14 mouse cellular contexts compared by ENCODE assay signal in the genomic region with DNA sequence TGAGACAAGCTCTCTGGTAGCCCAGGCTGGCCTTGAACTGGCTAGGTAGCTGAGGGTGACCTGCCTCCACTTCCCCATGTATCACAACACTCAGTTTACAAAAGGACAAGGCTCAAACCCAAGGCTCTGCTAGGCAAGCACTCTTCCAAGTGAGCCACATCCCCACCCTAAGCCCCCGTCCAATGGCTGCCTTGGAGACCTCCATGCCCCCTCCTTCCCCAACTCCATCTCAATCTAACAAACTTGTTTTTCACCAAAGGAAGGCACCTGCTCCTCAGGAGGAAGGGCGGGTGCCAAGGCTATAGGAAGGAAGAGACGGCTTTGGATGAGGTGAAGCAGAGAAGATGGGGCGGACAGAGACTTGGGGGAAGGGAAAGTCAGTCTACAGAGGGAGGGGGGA. TPM values are rescaled to one million over a fixed set of nuclear protein-coding genes. Genes with fewer than 3 reads are reported as not detected.
DNase-seq lines count a peak whose midpoint lies in the region; ATAC-seq lines count a peak whose summit lies in the region.
"Had no signal": no experiment of that assay in that cellular context is flagged by ENCODE, and none has a peak within 500 bp of the region (broad histone marks: within the 10 kb centered on the region; RNA-seq: fewer than 3 reads in every experiment).

No protein-coding gene starts in this region.

- H3K4me1 ChIP-seq in heart, embryonic 13.5 days: peaks cover 27% of the 10 kb centered on the region
- H3K4me1 ChIP-seq in neural tube, embryonic 14.5 days (ENCODE audit: control insufficient read depth, insufficient read depth, low read length): peaks cover 8% of the 10 kb centered on the region; the same call in 1 of the 2 replicates
- peaks cover 37% of the 10 kb centered on the region for H3K4me1 ChIP-seq in limb, embryonic 10.5 days

- intact Hi-C loops in heart, postnatal 36 days (cut with DNase I): no loop called here

- H3K27ac ChIP-seq in heart, embryonic 13.5 days (replicated peaks): peak overlapping the region; percentile 45; the same call in 1 of the 2 replicates
- H3K27ac ChIP-seq in neural tube, embryonic 14.5 days (ENCODE audit: low read depth, low read length): peak overlapping the region; percentile 75; the same call in 1 of the 2 replicates
- peak overlapping the region; percentile 42; the same call in 1 of the 2 replicates for H3K27ac ChIP-seq in limb, embryonic 10.5 days

- H3K27me3 ChIP-seq in heart, embryonic 13.5 days (replicated peaks): peaks cover 24% of the 10 kb centered on the region; the same call in 1 of the 2 replicates
- H3K27me3 ChIP-seq in neural tube, embryonic 14.5 days (ENCODE audit: control insufficient read depth, insufficient read depth, low read length): peaks cover 4% of the 10 kb centered on the region; the same call in 1 of the 2 replicates
- H3K27me3 ChIP-seq in limb, embryonic 10.5 days (ENCODE audit: low read depth, poor library complexity, severe bottlenecking): peaks cover 17% of the 10 kb centered on the region
- H3K27me3 ChIP-seq: CH12.LX had no signal

- no peak for ATAC-seq in heart, embryonic 13.5 days (ENCODE audit: extremely low read depth, insufficient number of reproducible peaks, low FRiP score, low TSS enrichment)
- ATAC-seq in neural tube, embryonic 14.5 days (ENCODE audit: low read depth): no peak

- H3K9ac ChIP-seq in heart, embryonic 13.5 days: peak overlapping the region; percentile 40; the same call in 1 of the 2 replicates
- no peak overlapping the region for H3K9ac ChIP-seq in neural tube, embryonic 14.5 days (replicated peaks; ENCODE audit: low read depth, low read length)

- H3K4me2 ChIP-seq in heart, embryonic 13.5 days: peak overlapping the region; percentile 59
- no peak overlapping the region for H3K4me2 ChIP-seq in neural tube, embryonic 14.5 days (ENCODE audit: low read depth, low read length)

- 47% methylated on average over 4 of the region's 4 CpGs for WGBS in heart, embryonic 13.5 days
- WGBS in neural tube, embryonic 14.5 days: 72% methylated on average over 4 of the region's 4 CpGs
- 71% methylated on average over 4 of the region's 4 CpGs for WGBS in limb, embryonic 10.5 days

- peak overlapping the region; percentile 17; the same call in 1 of the 2 replicates for H3K4me3 ChIP-seq in heart, embryonic 13.5 days
- no peak overlapping the region for H3K4me3 ChIP-seq in neural tube, embryonic 14.5 days (ENCODE audit: low read depth, low read length)
- no peak overlapping the region for H3K4me3 ChIP-seq in limb, embryonic 10.5 days

- H3K9me3 ChIP-seq in heart, embryonic 13.5 days: no peaks in the 10 kb centered on the region
- H3K9me3 ChIP-seq in neural tube, embryonic 14.5 days (ENCODE audit: control insufficient read depth, low read length): no peaks in the 10 kb centered on the region
- 0 out of 2 replicates have a peak, but pooled peaks cover 1% of the 10 kb centered on the region for H3K9me3 ChIP-seq in limb, embryonic 10.5 days (replicated peaks)

- DNase-seq in heart, postnatal 36 days: no peak
- no peak for DNase-seq in neural tube, embryonic 10.5 days (ENCODE audit: extremely low spot score, low spot score)
- no peak for DNase-seq in limb, embryonic 10.5 days (ENCODE audit: low spot score)
- peak; percentile 60 to 68 for DNase-seq in thymus, postnatal 36 days
- DNase-seq in frontal cortex, adult 2 months (ENCODE audit: extremely low spot score in 1 of 2, low spot score in 1 of 2): no peak
- no peak for DNase-seq in retina, embryonic 14.5 days (ENCODE audit: low spot score)
- DNase-seq: gastrocnemius, postnatal 14 days had no signal

- H3K36me3 ChIP-seq in heart, embryonic 13.5 days: no peaks in the 10 kb centered on the region
- no peaks in the 10 kb centered on the region for H3K36me3 ChIP-seq in neural tube, embryonic 14.5 days (ENCODE audit: control insufficient read depth, insufficient read depth, low read length)
- no peaks in the 10 kb centered on the region for H3K36me3 ChIP-seq in limb, embryonic 10.5 days

RNA-seq across cellular contexts. Expression of a gene that starts 2.7 kb away (rescaled TPM):
- polyA plus RNA-seq in heart, embryonic 13.5 days (2015; fragmentation: Nextera tagmentation; extraction: Ambion mirVana): 2.9 and 5.3 TPM in 2 replicates
- under 1 TPM; 0.42 to 0.62 TPM for total RNA-seq in heart, postnatal 36 days (2021)
- 2.0 and 2.1 TPM in 2 replicates for polyA plus RNA-seq in neural tube, embryonic 14.5 days (2014; fragmentation: Nextera tagmentation; extraction: Ambion mirVana)
- polyA plus RNA-seq in limb, embryonic 10.5 days (2016; fragmentation: Nextera tagmentation; extraction: Ambion mirVana): 3.6 and 4.0 TPM in 2 replicates
- 2.4 and 3.0 TPM in 2 replicates for polyA plus RNA-seq in frontal cortex, adult 2 months (2012; rRNA removed)

RNA-seq across cellular contexts. Expression of a gene that starts 23.8 kb away (rescaled TPM):
- not detected in 2 replicates for polyA plus RNA-seq in heart, embryonic 13.5 days (2015; fragmentation: Nextera tagmentation; extraction: Ambion mirVana)
- not detected for total RNA-seq in heart, postnatal 36 days (2021)
- not detected in 2 replicates for polyA plus RNA-seq in neural tube, embryonic 14.5 days (2014; fragmentation: Nextera tagmentation; extraction: Ambion mirVana)
- polyA plus RNA-seq in limb, embryonic 10.5 days (2016; fragmentation: Nextera tagmentation; extraction: Ambion mirVana): not detected in 2 replicates
- polyA plus RNA-seq in frontal cortex, adult 2 months (2012; rRNA removed): 0.04 TPM in 1 of 2 replicates, not detected in the other
- total RNA-seq: CH12.LX; gastrocnemius, postnatal 14 days; left cerebral cortex, adult 8-10 months had no signal
- polyA plus RNA-seq: activated CD4-positive, CD25-positive, alpha-beta regulatory T cell, adult 4 months; kidney, adult 2 months had no signal

RNA-seq across cellular contexts. Expression of a gene that starts 26.6 kb away (rescaled TPM):
- 18.1 and 19.3 TPM in 2 replicates for polyA plus RNA-seq in heart, embryonic 13.5 days (2015; fragmentation: Nextera tagmentation; extraction: Ambion mirVana)
- total RNA-seq in heart, postnatal 36 days (2021): 1 to 10 TPM; 7.1 to 9.6 TPM
- polyA plus RNA-seq in neural tube, embryonic 14.5 days (2014; fragmentation: Nextera tagmentation; extraction: Ambion mirVana): 32.9 and 34.9 TPM in 2 replicates
- 28.3 and 29.0 TPM in 2 replicates for polyA plus RNA-seq in limb, embryonic 10.5 days (2016; fragmentation: Nextera tagmentation; extraction: Ambion mirVana)
- polyA plus RNA-seq in frontal cortex, adult 2 months (2012; rRNA removed): 78.1 and 90.1 TPM in 2 replicates

RNA-seq across cellular contexts. Expression of a gene that starts 39.0 kb away (rescaled TPM):
- polyA plus RNA-seq in heart, embryonic 13.5 days (2015; fragmentation: Nextera tagmentation; extraction: Ambion mirVana): not detected in 2 replicates
- not detected for total RNA-seq in heart, postnatal 36 days (2021)
- 0.32 and 0.99 TPM in 2 replicates for polyA plus RNA-seq in neural tube, embryonic 14.5 days (2014; fragmentation: Nextera tagmentation; extraction: Ambion mirVana)
- not detected in 2 replicates for polyA plus RNA-seq in limb, embryonic 10.5 days (2016; fragmentation: Nextera tagmentation; extraction: Ambion mirVana)
- not detected in 2 replicates for polyA plus RNA-seq in frontal cortex, adult 2 months (2012; rRNA removed)
- total RNA-seq: CH12.LX; gastrocnemius, postnatal 14 days; left cerebral cortex, adult 8-10 months had no signal
- polyA plus RNA-seq: activated CD4-positive, CD25-positive, alpha-beta regulatory T cell, adult 4 months; embryonic facial prominence, embryonic 14.5 days had no signal

RNA-seq across cellular contexts. Expression of a gene that starts 56.3 kb away (rescaled TPM):
- polyA plus RNA-seq in heart, embryonic 13.5 days (2015; fragmentation: Nextera tagmentation; extraction: Ambion mirVana): 4.5 and 4.6 TPM in 2 replicates
- total RNA-seq in heart, postnatal 36 days (2021): 1 to 10 TPM; 1.7 to 2.5 TPM
- 19.2 and 24.2 TPM in 2 replicates for polyA plus RNA-seq in neural tube, embryonic 14.5 days (2014; fragmentation: Nextera tagmentation; extraction: Ambion mirVana)
- polyA plus RNA-seq in limb, embryonic 10.5 days (2016; fragmentation: Nextera tagmentation; extraction: Ambion mirVana): 12.1 and 15.9 TPM in 2 replicates
- 20.3 and 21.0 TPM in 2 replicates for polyA plus RNA-seq in frontal cortex, adult 2 months (2012; rRNA removed)

Comparison
In these comparisons a context has a peak if more than half of its experiments do, and no peak if none do; other contexts are left out.
1. DNase-seq: peak in thymus, postnatal 36 days (2 of 2); none in heart, postnatal 36 days (0 of 2), neural tube, embryonic 10.5 days (single experiment), limb, embryonic 10.5 days (single experiment), frontal cortex, adult 2 months (0 of 2) and retina, embryonic 14.5 days (single experiment).
2. Peak in every context shown above with its lines, with median percentiles within 50 percentile points of each other: H3K27ac ChIP-seq.